In genomic region chr3:35027898-35028297, GRCm38 (mm10) we compare ENCODE assay signal across 12 mouse cellular contexts.
DNase-seq lines count a peak whose midpoint lies in the region; ATAC-seq and TF ChIP-seq lines count a peak whose summit lies in the region.
"Had no signal": no experiment of that assay in that cellular context is flagged by ENCODE, and none has a peak within 500 bp of the region (broad histone marks: within the 10 kb centered on the region; RNA-seq: fewer than 3 reads in every experiment).

No protein-coding gene starts in this region.

- H3K4me3 ChIP-seq in heart, embryonic 11.5 days (ENCODE audit: low read depth, low read length) = no peak overlapping the region
- H3K4me3 ChIP-seq: megakaryocyte, embryonic 14.5 days had no signal

- H3K9me3 ChIP-seq in heart, embryonic 11.5 days (replicated peaks; ENCODE audit: control insufficient read depth, low read length) = no peaks in the 10 kb centered on the region

- TF ChIP-seq CTCF in brain, embryonic 14.5 days (IDR thresholded peaks at IDR 0.05; ENCODE audit: borderline replicate concordance, extremely low read depth, insufficient read depth, insufficient read length) = no peak

- 18% methylated on average over 5 of the region's 5 CpGs for WGBS in heart, embryonic 11.5 days (ENCODE audit: insufficient replicate concordance)

- no peak for TF ChIP-seq POLR2A in brain, embryonic 14.5 days (IDR thresholded peaks at IDR 0.05; ENCODE audit: borderline replicate concordance, extremely low read depth, insufficient read depth, insufficient read length, poor library complexity, severe bottlenecking)

- H3K4me1 ChIP-seq in heart, embryonic 11.5 days (ENCODE audit: control insufficient read depth, insufficient read depth, low read length) = no peaks in the 10 kb centered on the region
- H3K4me1 ChIP-seq: megakaryocyte, embryonic 14.5 days had no signal

- no peak overlapping the region for H3K27ac ChIP-seq in heart, embryonic 11.5 days (ENCODE audit: low read depth, low read length)

- ATAC-seq in heart, embryonic 11.5 days (replicated peaks; ENCODE audit: insufficient number of reproducible peaks, low FRiP score, low TSS enrichment) = no peak

- no peaks in the 10 kb centered on the region for H3K36me3 ChIP-seq in heart, embryonic 11.5 days (ENCODE audit: control insufficient read depth, insufficient read depth, low read length)

- DNase-seq in heart, postnatal 4 days = no peak
- peak; percentile 19 to 41 for DNase-seq in kidney, postnatal 4 days
- no peak for DNase-seq in kidney, postnatal 25 days
- peak; percentile 36 for DNase-seq in brain, embryonic 14.5 days (ENCODE audit: low read depth)
- peak; percentile 30 for DNase-seq in mesoderm, embryonic 11.5 days (ENCODE audit: low read depth, low spot score)
- DNase-seq in frontal cortex, postnatal 14 days (ENCODE audit: low spot score in 2 of 2) = no peak
- no peak for DNase-seq in frontal cortex, postnatal 25 days (ENCODE audit: low spot score in 2 of 2)
- DNase-seq: adrenal gland, adult 8-10 months; B cell, adult 2 months; kidney, adult 2 months had no signal

- no peaks in the 10 kb centered on the region for H3K27me3 ChIP-seq in heart, embryonic 11.5 days (ENCODE audit: control insufficient read depth, insufficient read depth, low read length)
- H3K27me3 ChIP-seq: megakaryocyte, embryonic 14.5 days had no signal

- H3K4me2 ChIP-seq in heart, embryonic 11.5 days = peak overlapping the region; percentile 12

- H3K9ac ChIP-seq in heart, embryonic 11.5 days (ENCODE audit: low read depth, low read length) = no peak overlapping the region

Comparison
In these comparisons a context has a peak if more than half of its experiments do, and no peak if none do; other contexts are left out.
1. DNase-seq: peak in kidney, postnatal 4 days (2 of 2), brain, embryonic 14.5 days (single experiment) and mesoderm, embryonic 11.5 days (single experiment); none in heart, postnatal 4 days (single experiment), kidney, postnatal 25 days (0 of 2), frontal cortex, postnatal 14 days (0 of 2) and frontal cortex, postnatal 25 days (0 of 2).